Mouse (Mus musculus) thymus, postnatal 36 days (tissue): ENCODE measurements around the gene Sfi1.
"Not testable (repeated sequence)": the region's sequence is repeated elsewhere in the genome, so short reads cannot be mapped to it uniquely, and the experiment has no call there.

Source experiments
- DNase-seq, 2 experiments: peaks; one replicate each; pipeline ENCODE4 v3.0.0; 2022; ENCODE audit warnings: mixed read lengths in 2 of 2

Gene Sfi1

DNA sequence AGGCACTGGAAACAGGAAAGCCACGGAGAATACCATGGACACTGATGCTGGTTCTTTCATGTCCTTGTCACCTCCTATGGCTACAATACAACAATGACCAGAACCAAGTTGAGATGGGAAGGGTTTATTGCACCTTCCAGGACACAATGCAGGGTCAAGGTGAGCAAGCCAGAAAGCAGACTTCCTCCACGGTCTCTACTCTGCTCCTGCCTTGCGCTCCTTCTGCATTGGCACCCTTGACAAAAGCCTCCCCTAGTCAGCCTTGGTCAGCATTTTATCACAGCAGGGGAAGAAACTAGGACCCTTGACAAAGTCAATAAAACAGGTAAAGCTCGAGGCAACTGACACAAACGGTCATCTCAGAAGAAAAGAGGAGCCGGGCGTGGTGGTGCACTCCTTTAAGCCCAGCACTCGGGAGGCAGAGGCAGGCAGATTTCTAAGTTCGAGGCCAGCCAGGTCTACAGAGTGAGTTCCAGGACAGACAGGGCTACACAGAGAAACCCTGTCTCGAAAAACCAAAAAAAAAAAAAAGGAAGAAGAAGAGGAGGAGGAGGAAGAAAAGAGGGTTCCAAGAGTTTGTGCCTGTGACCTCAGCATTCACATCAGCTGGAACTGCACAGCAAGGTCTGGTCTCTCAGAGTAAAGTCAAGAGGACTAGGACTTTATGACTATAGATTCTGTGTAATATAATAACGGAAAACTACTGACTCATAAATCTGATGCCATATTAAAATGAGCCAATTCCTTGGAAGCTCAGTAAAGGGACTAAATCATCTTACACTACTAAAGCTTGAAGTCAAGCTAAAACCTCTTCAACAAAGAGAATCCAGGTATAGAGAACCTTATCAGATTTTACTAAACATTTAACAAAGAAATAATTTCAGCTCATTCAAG, 19.6 kb downstream of the Sfi1 start:
- DNase-seq, result peak; percentile 54 to 57

GRCm38 (mm10) chr11:3172526-3172925, 20.7 kb downstream of the Sfi1 start:
- not testable (repeated sequence) for DNase-seq

DNA sequence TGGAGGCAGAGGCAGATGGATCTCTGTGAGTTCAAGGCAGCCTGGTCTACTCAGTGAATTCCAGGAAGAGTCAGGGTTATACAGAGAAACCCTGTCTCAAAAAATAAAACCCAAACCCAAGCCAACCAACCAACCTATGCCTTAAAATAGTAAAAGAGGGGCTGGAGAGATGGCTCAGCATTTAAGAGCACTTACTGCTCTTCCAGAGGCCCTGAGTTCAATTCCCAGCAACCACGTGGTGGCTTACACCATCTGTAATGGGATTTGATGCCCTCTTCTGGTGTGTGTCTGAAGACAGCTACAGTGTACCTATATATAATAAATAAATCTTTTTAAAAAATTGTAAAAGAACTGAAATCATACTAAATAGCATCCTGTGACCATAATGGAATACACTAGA, 21.3 kb downstream of the Sfi1 start:
- DNase-seq, result peak; percentile 41 to 45

GRCm38 (mm10) chr11:3169042-3169441, 24.2 kb downstream of the Sfi1 start:
- DNase-seq, result peak; percentile 35 to 40

GRCm38 (mm10) chr11:3167571-3168001, 25.7 kb downstream of the Sfi1 start:
- peak in 1 of 2 experiments; percentile 30 for DNase-seq

- not testable (repeated sequence) for DNase-seq
Measured at GRCm38 (mm10) chr11:3167129-3167528, 26.1 kb downstream of the Sfi1 start.

GRCm38 (mm10) chr11:3166321-3166720, 26.9 kb downstream of the Sfi1 start:
- not testable (repeated sequence) for DNase-seq

DNA sequence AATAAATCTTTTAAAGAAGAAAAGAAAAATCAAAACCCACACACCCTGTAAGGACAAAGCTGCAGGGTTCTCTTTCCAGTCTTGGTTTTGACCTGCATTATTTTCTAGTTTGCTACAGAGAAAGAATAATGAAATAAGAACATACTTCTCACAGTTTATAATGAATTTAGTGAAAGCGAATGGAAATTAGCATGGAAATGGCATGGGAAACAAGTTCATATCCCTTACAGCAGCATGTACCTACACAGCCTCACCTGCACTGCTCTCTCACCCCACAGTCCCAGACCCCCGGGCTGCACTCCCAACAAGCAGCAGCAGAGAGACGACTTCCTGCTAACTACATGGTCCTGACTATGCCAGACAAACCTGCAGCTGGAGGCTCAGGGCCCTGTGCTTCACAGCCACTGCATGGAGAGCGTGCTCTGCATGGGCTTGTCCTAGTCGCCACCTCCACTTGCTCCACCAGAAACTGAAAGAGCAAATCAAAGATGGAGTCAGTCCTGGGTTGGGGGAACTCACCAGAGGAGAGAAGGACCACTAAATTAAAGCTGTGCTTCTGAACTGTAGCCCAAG, 28.0 kb downstream of the Sfi1 start:
- not testable (repeated sequence) for DNase-seq

- not testable (repeated sequence) for DNase-seq
Measured at GRCm38 (mm10) chr11:3163661-3164060, 29.6 kb downstream of the Sfi1 start.

- not testable (repeated sequence) for DNase-seq
Measured at GRCm38 (mm10) chr11:3163122-3163521, 30.1 kb downstream of the Sfi1 start.

DNA sequence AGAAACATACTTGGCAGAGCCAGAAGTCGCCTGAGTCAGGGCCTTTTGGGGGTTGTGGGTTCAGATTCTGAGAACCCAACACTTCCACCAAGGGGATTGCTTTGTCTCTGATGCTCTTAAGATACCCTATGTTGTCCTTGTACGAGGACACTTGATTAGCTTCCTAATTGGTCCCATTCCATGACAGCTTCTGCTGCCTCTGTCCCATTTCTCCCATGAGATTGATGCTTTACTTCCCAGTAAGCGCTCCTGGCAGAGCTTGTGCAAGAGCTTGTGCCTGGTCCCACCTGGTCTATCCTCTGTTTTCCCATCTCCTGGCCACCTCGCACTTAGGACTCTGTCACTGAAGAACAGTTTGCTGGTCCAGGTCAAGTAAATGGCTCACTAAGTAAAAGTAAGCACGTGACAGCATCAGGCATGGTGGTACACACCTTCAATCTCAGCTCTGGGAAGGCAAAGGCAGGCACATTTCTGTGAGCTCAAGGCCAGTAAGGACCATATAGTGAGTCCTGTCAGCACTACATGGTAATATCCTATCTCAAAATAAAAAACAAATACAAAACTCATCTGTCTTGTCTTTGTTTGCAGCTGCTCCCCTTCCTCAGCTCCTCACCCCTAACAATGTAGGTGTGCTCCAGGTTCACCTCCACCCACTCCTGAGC, 30.9 kb downstream of the Sfi1 start:
- DNase-seq, result peak; percentile 45 to 51

DNA sequence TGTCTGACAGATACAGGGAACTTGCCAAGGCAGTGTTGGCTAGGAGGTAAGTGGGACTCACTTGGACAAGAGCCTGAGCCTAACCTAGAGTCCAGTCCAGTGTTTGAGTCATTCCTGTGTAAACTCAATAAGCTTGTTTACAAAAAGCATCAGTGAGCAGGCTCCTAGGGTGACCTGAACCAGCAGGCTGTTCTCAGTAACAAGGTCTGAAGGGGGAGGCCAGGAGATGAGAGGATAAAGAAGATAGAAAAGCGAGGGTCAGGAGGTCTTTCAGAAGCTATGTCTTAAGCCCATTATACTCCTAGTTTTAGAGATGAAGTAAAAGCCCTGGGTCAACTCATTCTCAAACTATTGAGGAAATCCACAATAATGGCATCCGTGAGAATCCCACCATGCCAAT, 31.9 kb downstream of the Sfi1 start:
- peak; percentile 33 to 49 for DNase-seq

GRCm38 (mm10) chr11:3158800-3159199, 34.5 kb downstream of the Sfi1 start:
- DNase-seq, result not testable (repeated sequence)

GRCm38 (mm10) chr11:3157996-3158395, 35.3 kb downstream of the Sfi1 start:
- not testable (repeated sequence) for DNase-seq

- not testable (repeated sequence) for DNase-seq
Measured at GRCm38 (mm10) chr11:3156991-3157390, 36.3 kb downstream of the Sfi1 start.

DNA sequence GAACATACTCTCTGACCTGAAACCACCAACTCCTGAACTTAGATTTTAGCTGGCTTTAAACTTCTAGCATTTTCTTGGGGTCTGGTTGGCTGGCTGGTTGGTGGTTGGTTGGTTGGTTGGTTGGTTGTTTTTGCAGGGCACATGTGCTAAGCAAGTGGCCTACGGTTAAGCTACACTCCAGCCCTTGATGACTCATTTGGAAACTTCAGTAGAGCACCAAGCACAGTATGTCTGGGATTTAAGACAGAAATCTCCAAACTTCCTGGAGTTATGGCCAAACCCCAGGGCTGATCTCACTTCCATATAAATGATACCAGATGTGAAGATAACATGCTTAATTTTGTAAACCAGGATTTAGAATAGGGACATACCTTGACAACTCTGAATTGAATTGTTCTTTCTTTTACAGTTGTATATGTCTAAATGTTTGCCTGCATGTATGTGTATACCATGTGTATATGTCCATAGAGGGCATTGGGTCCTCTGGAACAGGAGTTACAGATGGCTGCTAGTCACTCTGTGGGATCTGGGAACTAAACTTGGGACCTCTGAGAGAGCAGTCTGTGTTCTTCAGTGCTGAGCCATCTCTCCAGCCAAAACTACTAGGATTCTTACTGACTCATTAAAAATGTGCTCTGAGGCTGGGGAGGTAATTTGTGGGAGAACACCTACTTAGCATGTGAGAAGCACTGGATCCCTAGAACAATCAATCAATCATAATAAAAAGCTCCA, 39.4 kb downstream of the Sfi1 start:
- peak; percentile 39 to 46 for DNase-seq

DNA sequence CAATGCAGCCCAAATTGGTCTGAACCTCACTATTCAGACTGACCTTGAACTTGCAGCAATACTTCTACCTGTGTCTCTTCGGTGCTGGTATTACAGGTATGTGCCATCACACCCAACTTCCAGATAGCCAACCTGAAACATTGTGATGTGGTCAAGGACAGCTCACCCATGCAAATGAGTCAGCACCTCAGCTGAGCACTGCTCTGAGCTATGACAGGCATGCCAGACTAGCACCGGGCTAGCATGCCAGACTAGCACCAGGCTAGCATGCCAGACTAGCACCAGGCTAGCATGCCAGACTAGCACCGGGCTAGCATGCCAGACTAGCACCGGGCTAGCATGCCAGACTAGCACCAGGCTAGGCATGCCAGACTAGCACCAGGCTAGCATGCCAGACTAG, 41.9 kb downstream of the Sfi1 start:
- peak; percentile 13 to 28 for DNase-seq

- DNase-seq, result not testable (repeated sequence)
Measured at GRCm38 (mm10) chr11:3150677-3151003, 42.6 kb downstream of the Sfi1 start.

DNA sequence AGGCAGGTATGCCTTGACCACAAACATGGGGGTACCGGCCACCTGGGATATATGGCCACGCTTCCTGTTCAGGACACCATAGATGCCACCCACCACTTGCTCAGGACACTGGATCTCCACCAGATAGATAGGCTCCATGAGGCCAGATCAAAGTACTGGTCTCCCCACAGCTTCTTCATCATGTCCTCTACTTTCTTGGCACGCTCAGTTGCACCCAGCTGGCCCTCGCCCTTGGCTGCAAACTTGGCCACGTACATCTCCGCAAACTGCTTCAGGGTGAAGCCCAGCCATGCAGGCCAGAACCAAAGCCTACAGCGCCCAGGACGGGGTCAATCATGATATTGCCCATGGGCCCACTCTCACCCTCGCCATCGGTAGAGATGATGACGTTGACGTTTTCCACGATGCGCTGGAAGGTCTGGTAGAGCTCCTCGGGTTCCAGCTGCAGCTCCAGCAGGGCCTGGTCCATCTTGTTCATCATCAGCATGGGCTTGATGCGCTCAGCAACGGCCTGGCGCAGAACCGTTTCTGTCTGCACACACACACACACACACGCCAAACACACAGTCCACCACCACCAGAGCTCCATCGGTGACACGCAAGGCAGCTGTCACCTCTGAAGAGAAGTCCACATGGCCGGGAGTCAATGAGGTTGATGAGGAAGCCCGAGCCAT, 43.1 kb downstream of the Sfi1 start:
- DNase-seq, result peak; percentile 21 to 36

GRCm38 (mm10) chr11:3149471-3149870, 43.8 kb downstream of the Sfi1 start:
- not testable (repeated sequence) for DNase-seq

DNA sequence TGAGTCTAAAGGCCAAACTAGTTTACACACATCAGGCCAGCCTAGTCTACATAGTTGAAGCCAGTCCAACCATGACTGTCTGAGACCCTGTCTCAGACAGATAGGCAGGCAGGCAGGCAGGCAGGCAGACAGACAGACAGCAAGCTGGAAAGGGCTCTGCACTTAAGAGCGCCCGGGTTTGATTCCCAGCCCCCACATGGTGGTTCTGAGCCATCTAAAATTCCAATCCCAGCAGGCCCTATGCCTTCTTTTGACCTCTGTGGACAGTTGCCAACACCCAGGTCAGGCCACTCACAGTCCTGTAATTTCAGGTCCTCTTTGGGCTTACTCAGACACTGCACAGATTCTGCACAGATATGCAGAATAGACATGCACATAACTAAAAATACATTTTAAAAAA, 46.5 kb downstream of the Sfi1 start:
- DNase-seq, result not testable (repeated sequence)
